Comparison of ENCODE assay signal across 12 mouse cellular contexts in genomic region chr6:54573218-54573955, GRCm38 (mm10). TPM values are rescaled to one million over a fixed set of nuclear protein-coding genes. Genes with fewer than 3 reads are reported as not detected.
DNase-seq lines count a peak whose midpoint lies in the region; ATAC-seq and TF ChIP-seq lines count a peak whose summit lies in the region.
"Had no signal": no experiment of that assay in that cellular context is flagged by ENCODE, and none has a peak within 500 bp of the region (broad histone marks: within the 10 kb centered on the region; RNA-seq: fewer than 3 reads in every experiment).

No protein-coding gene starts in this region.

- ATAC-seq in intestine, embryonic 14.5 days (replicated peaks; ENCODE audit: low FRiP score, low TSS enrichment, low read depth), result peak; percentile 70
- ATAC-seq in intestine, postnatal 0 days, result no peak
- ATAC-seq in forebrain, embryonic 16.5 days, result peak; percentile 62
- ATAC-seq in midbrain, embryonic 15.5 days (replicated peaks), result 0 out of 2 replicates have a peak, but pooled peaks have one; percentile 41
- ATAC-seq in erythroid progenitor cell, adult 5-6 weeks (replicated peaks; ENCODE audit: low FRiP score, poor library complexity, severe bottlenecking), result no peak

- H3K4me1 ChIP-seq in intestine, embryonic 14.5 days (replicated peaks; ENCODE audit: control insufficient read depth, insufficient read depth, low read length), result peaks cover 13% of the 10 kb centered on the region; the same call in 1 of the 2 replicates
- 0 out of 2 replicates have a peak, but pooled peaks cover 2% of the 10 kb centered on the region for H3K4me1 ChIP-seq in intestine, postnatal 0 days (replicated peaks; ENCODE audit: control insufficient read depth, insufficient read depth, low read length)
- H3K4me1 ChIP-seq in forebrain, embryonic 16.5 days (replicated peaks; ENCODE audit: control insufficient read depth, insufficient read depth, low read length), result peaks cover 22% of the 10 kb centered on the region
- H3K4me1 ChIP-seq in midbrain, embryonic 15.5 days, result peaks cover 15% of the 10 kb centered on the region

- H3K9ac ChIP-seq in intestine, embryonic 14.5 days (ENCODE audit: low read length), result no peak overlapping the region
- H3K9ac ChIP-seq in intestine, postnatal 0 days (ENCODE audit: low read depth, low read length), result no peak overlapping the region
- H3K9ac ChIP-seq in forebrain, embryonic 16.5 days (replicated peaks; ENCODE audit: low read depth, low read length), result no peak overlapping the region
- no peak overlapping the region for H3K9ac ChIP-seq in midbrain, embryonic 15.5 days
- H3K9ac ChIP-seq: limb, embryonic 12.5 days had no signal

- peak overlapping the region; percentile 25; the same call in 1 of the 2 replicates for H3K4me2 ChIP-seq in intestine, embryonic 14.5 days (ENCODE audit: low read length)
- H3K4me2 ChIP-seq in intestine, postnatal 0 days (replicated peaks; ENCODE audit: low read depth), result no peak overlapping the region
- peak overlapping the region; percentile 12; the same call in 1 of the 2 replicates for H3K4me2 ChIP-seq in forebrain, embryonic 16.5 days (ENCODE audit: low read length)
- peak overlapping the region; percentile 14; the same call in 1 of the 2 replicates for H3K4me2 ChIP-seq in midbrain, embryonic 15.5 days
- H3K4me2 ChIP-seq: limb, embryonic 12.5 days had no signal

- DNase-seq in intestine, embryonic 14.5 days (ENCODE audit: low spot score), result no peak
- DNase-seq in Muller cell, postnatal 12 days (ENCODE audit: inconsistent ontology term), result peak; percentile 84
- DNase-seq in urinary bladder, postnatal 4 days (ENCODE audit: low spot score in 2 of 2), result no peak
- no peak for DNase-seq in adipocyte (ENCODE audit: low spot score)
- DNase-seq: thymus, postnatal 14 days had no signal

- H3K36me3 ChIP-seq in intestine, embryonic 14.5 days (ENCODE audit: control insufficient read depth, insufficient read depth, low read length), result no peaks in the 10 kb centered on the region
- peaks cover 5% of the 10 kb centered on the region; the same call in 1 of the 2 replicates for H3K36me3 ChIP-seq in intestine, postnatal 0 days (ENCODE audit: control insufficient read depth, insufficient read depth)
- H3K36me3 ChIP-seq in forebrain, embryonic 16.5 days (ENCODE audit: control insufficient read depth, insufficient read depth), result no peaks in the 10 kb centered on the region
- no peaks in the 10 kb centered on the region for H3K36me3 ChIP-seq in midbrain, embryonic 15.5 days (replicated peaks)

- TF ChIP-seq CTCF in intestine, postnatal 0 days (IDR thresholded peaks at IDR 0.05; ENCODE audit: low read depth), result no peak

- WGBS in intestine, embryonic 14.5 days, result 10% methylated on average over 6 of the region's 6 CpGs
- WGBS in intestine, postnatal 0 days, result 22% methylated on average over 6 of the region's 6 CpGs
- WGBS in forebrain, embryonic 16.5 days, result 15% methylated on average over 6 of the region's 6 CpGs
- WGBS in midbrain, embryonic 15.5 days, result 15% methylated on average over 6 of the region's 6 CpGs

- H3K4me3 ChIP-seq in intestine, embryonic 14.5 days (ENCODE audit: low read depth, low read length), result no peak overlapping the region
- no peak overlapping the region for H3K4me3 ChIP-seq in intestine, postnatal 0 days (ENCODE audit: low read depth, low read length)
- H3K4me3 ChIP-seq in forebrain, embryonic 16.5 days (replicated peaks; ENCODE audit: low read length), result no peak overlapping the region
- no peak overlapping the region for H3K4me3 ChIP-seq in midbrain, embryonic 15.5 days
- H3K4me3 ChIP-seq: limb, embryonic 12.5 days had no signal

- H3K27me3 ChIP-seq in intestine, embryonic 14.5 days (replicated peaks; ENCODE audit: control insufficient read depth, insufficient read depth, low read length), result no peaks in the 10 kb centered on the region
- no peaks in the 10 kb centered on the region for H3K27me3 ChIP-seq in intestine, postnatal 0 days (replicated peaks; ENCODE audit: control insufficient read depth, insufficient read depth, low read length)
- H3K27me3 ChIP-seq in forebrain, embryonic 16.5 days (replicated peaks; ENCODE audit: control insufficient read depth, insufficient read depth, low read length), result no peaks in the 10 kb centered on the region
- H3K27me3 ChIP-seq in midbrain, embryonic 15.5 days (replicated peaks), result no peaks in the 10 kb centered on the region
- H3K27me3 ChIP-seq: limb, embryonic 12.5 days had no signal

- no peak overlapping the region for H3K27ac ChIP-seq in intestine, embryonic 14.5 days (ENCODE audit: low read depth)
- no peak overlapping the region for H3K27ac ChIP-seq in intestine, postnatal 0 days (ENCODE audit: low read depth, low read length)
- H3K27ac ChIP-seq in forebrain, embryonic 16.5 days (ENCODE audit: low read length), result no peak overlapping the region
- H3K27ac ChIP-seq in midbrain, embryonic 15.5 days, result no peak overlapping the region
- H3K27ac ChIP-seq: limb, embryonic 12.5 days; macrophage had no signal

- no peaks in the 10 kb centered on the region for H3K9me3 ChIP-seq in intestine, embryonic 14.5 days (ENCODE audit: control insufficient read depth, low read length)
- H3K9me3 ChIP-seq in intestine, postnatal 0 days (ENCODE audit: control insufficient read depth), result no peaks in the 10 kb centered on the region
- H3K9me3 ChIP-seq in forebrain, embryonic 16.5 days (ENCODE audit: control insufficient read depth, low read length), result no peaks in the 10 kb centered on the region
- no peaks in the 10 kb centered on the region for H3K9me3 ChIP-seq in midbrain, embryonic 15.5 days
- H3K9me3 ChIP-seq: limb, embryonic 12.5 days had no signal

RNA-seq across cellular contexts. Expression of gene Scrn1, which starts 7.1 kb away (rescaled TPM):
- polyA plus RNA-seq in intestine, embryonic 14.5 days (2014; fragmentation: Nextera tagmentation; extraction: Ambion mirVana), result 9.5 and 9.9 TPM in 2 replicates
- polyA plus RNA-seq in intestine, postnatal 0 days (2015; fragmentation: Nextera tagmentation; extraction: Ambion mirVana), result 2.5 and 4.4 TPM in 2 replicates
- 148 and 168 TPM in 2 replicates for polyA plus RNA-seq in forebrain, embryonic 16.5 days (2015; fragmentation: Nextera tagmentation; extraction: Ambion mirVana)
- polyA plus RNA-seq in midbrain, embryonic 15.5 days (2015; fragmentation: Nextera tagmentation; extraction: Ambion mirVana), result 119 and 123 TPM in 2 replicates
- total RNA-seq in erythroid progenitor cell, adult 5-6 weeks (2015; ENCODE audit: low replicate concordance), result not detected in 2 replicates
- not detected in 2 replicates for total RNA-seq in erythroid progenitor cell, adult 5-6 weeks (2017; ENCODE audit: low replicate concordance)
- total RNA-seq: granulocyte monocyte progenitor cell, adult 5-6 weeks had no signal
- polyA plus RNA-seq: macrophage had no signal

RNA-seq across cellular contexts. Expression of gene Plekha8, which starts 21.5 kb away (rescaled TPM):
- 10.8 and 12.2 TPM in 2 replicates for polyA plus RNA-seq in intestine, embryonic 14.5 days (2014; fragmentation: Nextera tagmentation; extraction: Ambion mirVana)
- polyA plus RNA-seq in intestine, postnatal 0 days (2015; fragmentation: Nextera tagmentation; extraction: Ambion mirVana), result 8.1 and 9.0 TPM in 2 replicates
- 10.5 and 10.7 TPM in 2 replicates for polyA plus RNA-seq in forebrain, embryonic 16.5 days (2015; fragmentation: Nextera tagmentation; extraction: Ambion mirVana)
- 9.5 and 10.5 TPM in 2 replicates for polyA plus RNA-seq in midbrain, embryonic 15.5 days (2015; fragmentation: Nextera tagmentation; extraction: Ambion mirVana)
- 1.4 and 1.7 TPM in 2 replicates for total RNA-seq in erythroid progenitor cell, adult 5-6 weeks (2015; ENCODE audit: low replicate concordance)
- total RNA-seq in erythroid progenitor cell, adult 5-6 weeks (2017; ENCODE audit: low replicate concordance), result 0.90 and 1.1 TPM in 2 replicates

RNA-seq across cellular contexts. Expression of gene Fkbp14, which starts 23.7 kb away (rescaled TPM):
- polyA plus RNA-seq in intestine, embryonic 14.5 days (2014; fragmentation: Nextera tagmentation; extraction: Ambion mirVana), result 24.6 and 26.2 TPM in 2 replicates
- polyA plus RNA-seq in intestine, postnatal 0 days (2015; fragmentation: Nextera tagmentation; extraction: Ambion mirVana), result 8.4 and 8.7 TPM in 2 replicates
- 6.8 and 9.0 TPM in 2 replicates for polyA plus RNA-seq in forebrain, embryonic 16.5 days (2015; fragmentation: Nextera tagmentation; extraction: Ambion mirVana)
- 7.0 and 7.8 TPM in 2 replicates for polyA plus RNA-seq in midbrain, embryonic 15.5 days (2015; fragmentation: Nextera tagmentation; extraction: Ambion mirVana)
- not detected in 2 replicates for total RNA-seq in erythroid progenitor cell, adult 5-6 weeks (2015; ENCODE audit: low replicate concordance)
- total RNA-seq in erythroid progenitor cell, adult 5-6 weeks (2017; ENCODE audit: low replicate concordance), result 0.64 and 3.4 TPM in 2 replicates
- total RNA-seq: granulocyte monocyte progenitor cell, adult 5-6 weeks had no signal

Comparison
In these comparisons a context has a peak if more than half of its experiments do, and no peak if none do; other contexts are left out.
1. ATAC-seq: peak in intestine, embryonic 14.5 days (single experiment), forebrain, embryonic 16.5 days (single experiment) and midbrain, embryonic 15.5 days (single experiment); none in intestine, postnatal 0 days (single experiment) and erythroid progenitor cell, adult 5-6 weeks (single experiment).
2. RNA of gene Scrn1, which starts 7.1 kb away (polyA plus RNA-seq): 148 to 168 TPM in forebrain, embryonic 16.5 days and 119 to 123 TPM in midbrain, embryonic 15.5 days; 9.5 to 9.9 TPM in intestine, embryonic 14.5 days and 2.5 to 4.4 TPM in intestine, postnatal 0 days; every median in the first group is over 10 times any median in the second.